Mouse (Mus musculus) A20 (cell line): ENCODE data around the gene Ethe1.

Experiments
- DNase-seq: peaks from one replicate; pipeline ENCODE4 v3.0.0-alpha.2; 2011; ENCODE audit warnings: low read depth, low spot score

The Ethe1 gene

DNA sequence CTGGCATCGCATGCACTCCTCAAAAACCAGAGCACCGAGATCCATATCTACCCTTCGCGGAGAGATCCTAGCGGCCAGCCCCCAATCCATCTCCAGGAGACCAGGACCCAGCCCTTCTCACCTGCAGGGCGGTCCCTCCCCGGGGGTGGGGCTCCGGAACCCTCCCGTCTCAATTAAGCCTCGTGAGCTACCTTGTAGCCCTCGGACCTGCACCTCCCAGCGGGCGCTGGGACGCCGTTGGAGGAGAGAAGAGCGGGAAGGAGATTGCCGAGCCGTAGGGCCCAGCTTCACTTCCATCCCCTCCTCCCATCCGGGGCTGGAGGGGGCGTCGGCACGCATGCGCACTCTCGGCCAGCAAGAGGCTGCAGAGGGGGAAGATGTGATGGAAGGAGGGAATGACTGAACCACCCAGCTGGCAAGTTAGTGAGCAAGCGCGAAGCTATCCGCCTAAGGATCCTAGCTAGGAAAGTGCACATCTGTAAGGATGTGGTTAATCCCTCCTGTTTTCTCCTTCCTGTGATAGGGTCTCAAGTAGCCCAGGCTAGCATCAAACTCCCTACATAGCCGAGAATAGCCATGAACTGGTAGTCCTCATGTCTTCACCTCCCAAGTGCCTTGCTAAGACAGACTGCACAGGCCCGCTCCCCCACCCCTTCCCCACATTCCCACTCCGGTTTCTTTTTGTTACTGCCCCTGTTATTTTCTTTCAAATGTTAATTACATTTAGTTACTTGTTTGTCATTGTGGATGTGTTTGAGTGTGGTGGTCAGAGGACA, at the start of gene Ethe1, which contains the start of gene Zfp575:
Gene Ethe1 (plus strand): TSS at position 214 of the 776 bp plus-strand sequence.
Gene Zfp575 (minus strand): TSS at position 312 of the 776 bp plus-strand sequence.
- no peak for DNase-seq

- DNase-seq, result no peak
Observed at GRCm38 (mm10) chr7:24537591-24537990, 49.8 kb upstream of the Ethe1 start.

DNA sequence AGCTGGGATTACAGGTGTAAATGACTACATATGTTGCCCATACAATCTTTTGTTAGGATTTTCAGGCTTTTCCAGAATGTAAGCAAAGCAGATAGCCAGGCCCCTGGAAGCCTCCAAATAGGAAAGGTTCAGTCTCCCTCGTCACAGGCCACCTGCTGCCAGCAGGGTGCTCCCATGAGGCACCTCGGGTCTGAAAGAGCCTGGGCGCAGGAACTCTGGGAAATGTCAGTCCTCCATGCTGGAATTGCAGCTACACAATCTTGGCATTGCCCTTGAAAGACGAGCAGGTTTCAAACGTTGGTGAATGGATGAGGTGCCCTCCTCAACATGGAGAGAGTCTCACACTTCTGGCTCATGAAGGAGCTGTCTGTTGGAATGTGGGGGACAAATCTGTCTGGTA, 49.2 kb upstream of the Ethe1 start:
- DNase-seq, result no peak

- no peak for DNase-seq
Observed at GRCm38 (mm10) chr7:24538701-24539100, 48.6 kb upstream of the Ethe1 start.

GRCm38 (mm10) chr7:24539686-24540085, 47.7 kb upstream of the Ethe1 start:
- no peak for DNase-seq

DNA sequence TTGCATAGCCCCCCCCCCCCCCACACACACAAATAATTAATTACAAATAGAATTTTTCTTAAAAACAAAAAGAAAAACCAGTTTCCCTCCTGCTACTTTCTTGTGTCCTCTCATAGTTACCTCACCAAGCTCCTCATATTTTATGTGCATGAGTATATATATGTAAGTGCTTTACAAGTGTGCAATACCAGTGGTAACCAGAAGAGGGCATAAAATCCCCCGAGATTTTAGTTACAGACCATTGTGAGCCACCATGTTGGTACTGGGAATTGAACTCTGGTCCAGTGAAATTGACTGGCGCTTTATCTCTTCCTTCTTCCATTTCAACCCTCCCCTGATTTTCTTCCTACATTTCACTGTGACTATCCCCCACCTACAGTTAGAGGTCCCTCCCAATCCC, 42.8 kb upstream of the Ethe1 start:
- DNase-seq, result peak; percentile 60

DNA sequence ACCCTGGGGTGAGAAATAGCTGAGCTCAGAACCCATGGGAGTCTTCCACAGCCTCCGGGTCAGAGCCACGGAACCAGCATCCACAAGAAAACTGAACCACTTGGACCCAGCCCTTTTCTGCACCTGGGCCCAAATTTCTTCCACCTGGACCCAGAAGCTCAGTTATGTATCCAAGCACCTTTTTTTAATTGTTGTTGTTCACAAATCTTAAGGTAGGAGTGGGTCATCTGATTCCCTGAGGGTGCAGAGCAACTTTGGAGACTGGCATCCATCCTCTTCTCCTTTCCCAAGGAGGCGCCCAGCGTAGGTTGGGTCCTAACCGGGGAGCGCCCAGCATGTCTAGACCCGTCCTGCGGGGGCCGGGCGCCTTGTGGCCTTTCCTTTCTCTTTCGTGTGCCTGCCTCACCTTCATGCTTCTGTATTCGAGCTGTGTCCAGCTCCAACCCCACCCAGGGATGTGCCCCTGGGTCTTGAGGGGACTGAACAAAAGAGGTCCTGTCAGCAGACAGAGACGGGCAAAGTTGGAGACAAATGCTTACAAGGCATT, 41.2 kb upstream of the Ethe1 start, which contains the start of the genes Pinlyp and Xrcc1:
Gene Pinlyp (minus strand): TSS at position 51 of the 547 bp plus-strand sequence.
Gene Xrcc1 (plus strand): TSS at position 222 of the 547 bp plus-strand sequence.
- DNase-seq, result no peak

DNA sequence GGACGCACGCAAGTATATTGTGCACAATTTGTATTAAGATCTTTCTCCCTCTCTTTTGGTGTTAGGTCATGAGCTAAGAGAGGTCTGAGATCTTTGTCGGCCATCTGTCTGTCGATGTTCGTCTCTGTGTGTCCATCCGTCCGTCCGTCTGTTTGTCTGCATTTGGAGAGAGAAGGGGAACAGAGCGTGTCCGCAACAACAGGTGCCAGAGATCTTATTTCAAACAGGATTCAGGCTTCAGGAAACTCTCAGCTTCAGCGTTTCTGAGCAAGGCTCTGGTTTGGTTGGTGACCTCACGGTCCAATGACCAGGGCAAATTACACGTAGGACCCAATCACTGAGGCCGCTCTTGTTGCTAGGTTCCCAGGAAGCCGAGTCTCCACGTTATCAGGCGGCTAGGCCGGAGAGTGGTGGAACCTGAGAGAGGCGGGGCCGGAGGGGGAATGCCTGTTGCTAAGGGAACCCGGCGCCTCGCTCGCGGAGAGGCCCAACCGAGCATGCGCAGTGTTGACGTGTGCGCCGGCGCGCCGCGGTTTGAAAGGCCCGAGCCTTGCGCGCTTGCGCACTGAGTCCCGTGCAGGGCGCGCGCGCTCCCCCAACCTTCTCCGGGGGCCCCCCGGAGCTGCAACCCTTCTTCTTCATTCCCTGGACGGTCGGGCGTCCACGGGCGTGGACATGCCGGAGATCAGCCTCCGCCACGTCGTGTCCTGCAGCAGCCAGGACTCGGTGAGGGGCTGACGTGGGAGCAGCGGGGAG, 40.5 kb upstream of the Ethe1 start:
- DNase-seq, result peak; percentile 99

- peak; percentile 44 for DNase-seq
Observed at GRCm38 (mm10) chr7:24547534-24548036, 39.8 kb upstream of the Ethe1 start.

DNA sequence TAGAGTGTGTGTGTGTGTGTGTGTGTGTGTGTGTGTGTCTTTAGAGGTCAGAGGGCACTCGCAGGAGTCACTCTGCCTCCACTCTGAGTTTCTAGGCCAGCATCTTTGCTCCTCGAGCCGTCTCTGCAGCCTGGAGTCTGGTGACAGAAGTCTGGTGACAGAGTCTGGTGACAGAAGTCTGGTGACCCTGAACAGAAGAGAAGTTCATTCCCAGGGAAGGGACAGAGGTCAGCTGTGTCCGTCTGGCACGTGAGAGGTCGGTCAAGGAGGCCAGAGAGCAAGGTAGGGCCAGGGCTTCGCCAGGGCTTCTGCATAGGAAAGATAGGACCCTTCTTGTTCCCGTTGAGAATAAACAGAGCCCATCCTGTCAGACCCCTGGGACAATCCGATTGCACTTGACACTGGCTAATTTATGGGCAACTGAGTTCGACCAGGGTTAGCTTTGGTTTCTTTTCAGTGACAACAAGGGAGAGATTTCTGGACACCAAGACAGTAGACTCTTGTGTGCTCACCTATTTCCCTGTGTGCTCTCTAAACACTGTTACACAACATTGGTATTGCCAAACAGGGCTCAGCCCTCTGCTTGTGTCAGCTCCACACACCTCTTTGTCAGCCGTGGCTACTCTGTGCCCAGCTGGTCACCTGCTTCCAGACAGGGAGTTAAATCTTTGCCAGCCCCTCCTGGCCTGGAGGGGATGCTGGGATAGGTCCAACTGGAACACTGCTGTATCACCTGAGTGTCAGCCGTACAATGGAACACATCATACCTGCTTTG, 35.2 kb upstream of the Ethe1 start:
- no peak for DNase-seq

GRCm38 (mm10) chr7:24555786-24556185, 31.6 kb upstream of the Ethe1 start:
- peak; percentile 88 for DNase-seq

DNA sequence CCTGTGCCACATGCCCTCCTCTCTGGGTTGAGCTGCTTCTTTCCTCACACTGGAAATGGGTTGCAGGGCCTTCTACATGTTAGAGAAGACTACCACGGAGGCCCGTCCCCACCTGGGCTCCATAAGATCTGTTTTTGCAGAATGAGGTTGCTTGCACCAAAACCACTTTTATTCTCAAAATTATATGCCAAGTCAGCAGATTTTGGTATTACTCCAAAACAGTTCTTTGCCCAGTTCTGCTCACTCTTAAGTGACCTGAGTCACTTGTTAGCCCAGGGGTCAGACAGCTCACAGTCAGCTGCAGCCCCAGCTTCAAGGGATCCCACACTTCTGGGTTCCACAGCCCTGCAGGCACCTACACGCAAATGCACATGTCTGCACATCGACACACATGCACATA, 25.9 kb upstream of the Ethe1 start:
- no peak for DNase-seq

DNA sequence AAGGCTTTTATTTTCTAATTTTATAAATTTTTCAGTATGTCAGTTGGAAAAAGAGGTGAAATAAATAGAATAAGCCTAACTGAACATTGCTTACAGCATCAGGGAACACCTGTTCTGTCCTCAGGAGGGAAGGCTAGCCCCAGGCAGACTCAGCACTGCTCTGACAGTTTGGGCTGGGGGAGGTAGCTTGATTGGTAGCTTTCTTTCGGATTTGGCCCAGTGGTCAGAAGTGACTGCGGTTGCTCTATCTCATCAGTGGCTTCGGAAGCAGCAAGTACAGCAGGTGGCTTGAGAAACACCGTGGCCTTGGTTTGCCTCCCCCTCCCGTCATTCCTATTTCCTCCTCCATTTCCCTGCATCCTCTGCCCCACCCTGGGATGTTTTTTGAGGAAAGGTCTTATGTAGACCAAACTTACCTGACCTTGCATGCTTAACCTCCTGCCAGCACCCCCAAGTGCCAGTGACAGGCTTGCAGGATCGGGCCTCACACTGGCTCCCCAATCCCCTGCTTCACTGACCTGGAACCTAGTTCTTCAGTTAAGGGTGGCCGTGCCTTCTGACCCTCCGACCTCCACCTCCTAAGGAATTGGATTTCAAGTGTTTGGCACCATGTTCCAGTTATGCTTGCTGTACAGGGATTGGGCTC, 24.0 kb upstream of the Ethe1 start:
- DNase-seq, result peak; percentile 85

- peak; percentile 90 for DNase-seq
Observed at GRCm38 (mm10) chr7:24563837-24564206, 23.5 kb upstream of the Ethe1 start.

- DNase-seq, result peak; percentile 95
Observed at GRCm38 (mm10) chr7:24564607-24565265, 22.6 kb upstream of the Ethe1 start.

- DNase-seq, result peak; percentile 64
Observed at GRCm38 (mm10) chr7:24565627-24566026, 21.7 kb upstream of the Ethe1 start.

GRCm38 (mm10) chr7:24566206-24566605, 21.1 kb upstream of the Ethe1 start:
- DNase-seq, result no peak

DNA sequence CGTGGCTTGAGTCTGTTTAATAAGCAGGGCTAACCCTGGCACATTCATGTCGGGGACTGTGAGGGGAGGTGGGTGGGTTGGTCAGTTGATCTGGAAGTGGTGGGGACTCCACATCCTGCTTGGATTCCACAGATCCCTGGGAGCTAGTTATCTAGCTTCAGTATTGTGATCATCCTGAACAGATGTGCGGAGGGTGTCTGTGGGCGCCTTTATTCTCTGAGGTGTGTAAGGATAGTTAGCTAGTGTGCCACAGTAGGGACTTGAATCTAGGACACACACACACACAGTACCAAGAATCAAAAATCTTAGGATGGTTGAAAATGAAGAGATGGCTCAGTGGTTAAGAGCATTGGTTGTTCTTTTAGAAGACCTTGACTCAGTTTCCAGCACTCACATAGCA, 18.8 kb upstream of the Ethe1 start:
- no peak for DNase-seq

- DNase-seq, result no peak
Observed at GRCm38 (mm10) chr7:24571071-24571470, 16.3 kb upstream of the Ethe1 start.

DNA sequence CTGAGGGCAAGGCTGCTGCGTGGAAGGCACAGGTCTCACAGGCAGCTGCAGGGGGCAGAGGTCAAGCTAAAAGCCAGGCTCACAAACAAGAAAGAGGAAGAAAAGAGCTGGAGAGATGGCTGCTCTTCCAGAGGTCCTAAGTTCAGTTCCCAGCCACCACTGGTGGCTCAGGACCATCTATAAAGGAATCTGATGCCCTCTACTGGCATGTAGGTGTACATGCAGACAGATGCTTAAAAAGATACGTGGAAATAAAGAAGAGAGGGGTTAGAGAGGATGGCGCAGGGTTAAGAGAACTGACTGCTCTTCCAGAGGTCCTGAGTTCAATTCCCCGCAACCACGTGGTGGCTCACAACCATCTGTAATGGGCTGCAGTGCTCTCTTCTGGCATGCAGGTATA, 14.9 kb upstream of the Ethe1 start:
- peak; percentile 55 for DNase-seq
